Mouse (Mus musculus) olfactory bulb, adult 2 months (tissue): ENCODE data around the gene Iqgap2.

Source experiments
- CTCF ChIP-seq: fragments of 200-500 bp; IDR thresholded peaks from 2 replicates; pipeline ENCODE4 v1.5.1; 2012; ENCODE audit warnings: low read depth, mild to moderate bottlenecking, low read length, moderate library complexity; ENCODE audit not compliant: insufficient read depth
- POLR2A ChIP-seq: fragments of 200-500 bp; IDR thresholded peaks from 2 replicates; pipeline ENCODE4 v1.6.1; 2012; ENCODE audit warnings: mild to moderate bottlenecking, low read depth, low read length, moderate library complexity; ENCODE audit not compliant: insufficient read depth

- TF ChIP-seq CTCF (no peak), POLR2A (no peak)
Observed at GRCm38 (mm10) chr13:95592860-95593259, 298.9 kb downstream of the Iqgap2 start.
